Mouse (Mus musculus): ENCODE data around the gene Bmp7.

Gene Bmp7

DNA sequence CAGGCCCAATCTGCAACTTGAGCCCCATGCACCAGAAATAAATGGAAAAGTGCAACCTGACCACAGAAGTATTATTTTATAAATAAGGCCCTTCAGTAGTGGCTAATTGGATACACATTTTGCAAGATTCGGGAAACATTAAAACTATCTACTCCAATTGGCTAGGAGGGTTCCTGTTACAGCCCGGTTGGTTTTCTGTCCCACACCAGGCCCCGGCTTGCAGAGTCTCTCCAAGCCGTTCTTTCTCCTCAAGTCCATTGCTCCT, 93.9 kb downstream of the Bmp7 start:
- DNase-seq: no peak

DNA sequence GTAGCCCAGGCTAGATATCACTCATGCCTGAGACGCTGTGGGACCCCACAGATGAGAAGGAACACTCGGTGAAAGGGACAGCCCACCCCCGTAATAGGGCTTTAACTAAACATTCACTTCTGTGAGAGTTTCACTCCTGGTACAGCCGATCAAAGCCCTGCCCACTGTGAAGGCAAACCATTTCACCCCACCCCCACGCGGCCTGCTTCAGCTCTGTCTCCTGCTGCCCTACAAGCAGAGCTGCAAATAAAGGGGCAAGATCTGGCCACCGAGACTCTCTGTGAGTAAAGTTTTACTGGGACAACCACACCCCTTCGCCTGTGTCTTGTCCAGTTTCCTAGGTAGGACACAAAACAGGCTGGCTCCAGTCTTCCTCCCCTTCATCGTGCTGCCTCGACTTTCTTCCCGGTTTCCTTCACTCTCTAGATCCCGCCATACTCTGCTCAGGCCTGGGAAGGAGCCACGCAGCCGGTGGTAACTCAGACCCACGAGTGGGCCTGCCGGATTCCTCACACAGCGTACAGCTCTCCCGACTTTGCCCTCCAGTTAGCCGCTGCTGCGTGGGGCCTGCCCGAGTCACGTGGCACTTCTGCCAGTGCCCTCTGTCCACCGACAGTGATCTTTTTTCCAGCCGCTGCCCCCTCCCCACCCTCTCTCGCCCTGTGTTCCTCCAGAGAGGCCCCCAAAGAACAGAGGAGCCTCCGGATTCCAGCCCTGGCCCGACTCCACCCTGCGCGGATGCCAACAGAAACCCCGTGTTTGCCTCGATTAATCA, 94.4 kb downstream of the Bmp7 start:
- no peak for DNase-seq

DNA sequence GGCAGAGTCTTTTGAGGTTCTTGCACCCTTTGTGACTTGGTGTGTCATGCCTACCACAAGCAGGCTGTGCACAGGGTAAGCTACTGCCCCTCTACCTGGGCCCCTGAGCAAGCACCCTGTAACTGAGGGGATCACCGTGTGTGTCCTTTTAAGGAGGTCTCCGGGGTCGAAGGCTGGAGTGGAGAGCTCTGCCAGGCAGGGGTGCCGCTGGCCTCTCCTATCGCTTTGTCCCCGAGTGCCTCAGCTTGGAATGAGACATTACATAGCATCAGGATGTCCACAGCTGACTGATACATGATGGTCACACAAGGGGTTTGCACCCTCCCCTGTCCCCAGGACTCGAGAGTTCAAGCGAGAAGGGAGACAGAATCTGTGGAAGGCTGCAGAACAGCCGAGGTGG, 96.2 kb downstream of the Bmp7 start:
- DNase-seq: no peak

DNA sequence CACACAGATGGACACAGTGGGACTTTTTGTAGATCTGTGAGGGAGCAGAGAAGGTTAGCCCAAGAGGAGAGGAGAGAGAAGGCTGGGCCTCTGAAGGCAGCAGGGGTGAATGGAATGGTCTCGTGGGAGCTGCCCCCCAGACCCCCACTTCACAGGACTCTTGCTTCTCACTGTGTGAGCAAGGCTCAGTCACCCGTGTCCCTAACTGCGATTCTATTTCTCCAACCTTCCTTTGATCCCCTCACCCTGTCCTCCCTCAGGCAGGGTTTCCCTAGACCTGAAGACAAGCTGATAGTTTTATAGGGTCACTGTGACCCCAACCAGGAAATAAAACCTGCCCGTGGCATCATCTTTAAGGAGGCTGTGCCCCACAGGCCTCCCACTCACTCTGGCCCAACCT, 97.8 kb downstream of the Bmp7 start:
- DNase-seq: no peak

DNA sequence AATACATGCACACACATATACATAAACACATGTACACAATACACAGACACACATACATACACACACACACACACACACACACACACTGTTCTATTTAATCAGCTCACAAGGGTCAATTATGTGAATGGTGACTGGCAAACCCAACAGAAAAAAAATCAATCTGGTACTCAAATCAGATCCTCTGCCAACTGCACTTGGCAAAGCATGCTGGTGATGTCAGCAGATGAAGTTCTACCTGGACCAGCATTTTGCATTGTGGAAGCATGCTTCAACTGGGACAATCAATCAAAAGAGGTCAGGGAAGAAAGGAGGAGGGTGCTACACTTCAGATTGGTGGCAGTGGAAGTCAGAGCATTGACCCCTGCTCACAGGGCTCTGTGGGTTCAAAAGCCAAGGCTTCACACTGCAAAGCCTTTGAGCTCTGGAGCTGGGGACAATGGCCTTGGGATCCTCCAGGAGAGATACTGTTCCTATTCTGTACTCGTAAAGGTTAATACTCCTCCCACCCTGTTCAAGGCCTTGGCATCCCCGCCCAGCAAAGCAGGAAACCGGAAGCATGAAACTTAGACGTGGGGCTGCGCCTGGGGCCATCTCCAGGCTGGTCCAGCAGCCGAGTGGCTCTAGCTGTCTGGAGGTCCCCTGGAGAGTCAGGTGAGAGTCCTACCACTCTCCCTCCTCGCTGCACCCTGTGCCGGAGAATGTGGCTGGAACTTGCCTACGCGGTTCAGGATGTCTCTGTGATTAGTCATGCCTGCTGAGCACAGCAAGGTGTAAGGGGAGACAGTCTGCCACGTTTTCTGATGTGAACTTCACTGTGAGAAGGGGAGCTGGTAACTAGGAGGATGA, 99.0 kb downstream of the Bmp7 start:
- no peak for DNase-seq

DNA sequence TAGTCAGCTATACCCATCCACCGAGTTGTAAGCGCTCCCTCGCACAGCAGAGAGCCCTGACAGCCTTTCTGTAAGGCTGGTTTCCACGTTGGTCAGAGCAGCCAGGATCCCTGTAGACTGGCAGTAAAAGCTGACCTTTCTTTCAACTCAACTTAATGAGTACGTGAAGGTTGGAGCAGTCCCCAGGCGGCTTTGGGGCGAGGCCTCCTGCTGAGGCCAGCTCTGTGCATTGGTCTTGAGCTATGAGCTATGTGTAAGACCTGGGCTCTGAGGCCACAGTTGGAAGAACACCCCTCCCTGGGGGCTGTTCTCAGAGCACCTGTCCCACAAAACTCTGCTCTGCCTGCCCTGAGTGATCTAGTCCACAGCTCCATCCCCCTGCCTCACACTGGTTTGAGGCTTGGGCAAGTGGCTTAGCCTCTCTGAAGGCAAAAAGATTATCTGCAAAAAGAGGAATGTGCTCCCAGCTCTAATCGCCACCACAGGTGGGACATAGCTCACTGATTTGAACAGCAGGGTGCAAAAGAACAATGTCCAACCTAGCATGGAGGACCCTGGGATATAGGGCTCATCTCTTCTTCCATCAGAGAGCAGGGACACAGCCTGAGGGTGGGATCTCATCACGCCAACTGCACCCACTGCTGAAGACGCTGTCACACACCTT, 100.7 kb downstream of the Bmp7 start:
- DNase-seq: no peak

DNA sequence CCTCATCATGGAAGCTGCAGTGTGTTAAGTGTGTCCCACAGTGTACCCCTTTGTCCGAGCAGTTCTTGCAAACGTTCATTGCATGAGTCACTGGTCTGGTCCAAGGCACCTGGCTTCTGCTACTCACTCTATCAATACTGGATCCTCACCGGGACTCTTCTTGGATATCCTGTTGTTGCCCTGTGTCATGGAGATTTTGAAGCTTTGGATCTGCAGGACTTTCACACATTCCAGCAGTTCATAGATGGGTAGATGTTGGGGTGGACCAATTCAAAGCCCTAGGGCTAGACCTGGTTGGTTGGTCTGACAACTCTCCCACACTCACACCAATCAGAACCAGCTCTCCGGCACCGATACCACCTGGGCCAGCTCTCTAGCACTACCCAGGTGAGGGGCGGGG, 103.6 kb downstream of the Bmp7 start:
- no peak for DNase-seq

DNA sequence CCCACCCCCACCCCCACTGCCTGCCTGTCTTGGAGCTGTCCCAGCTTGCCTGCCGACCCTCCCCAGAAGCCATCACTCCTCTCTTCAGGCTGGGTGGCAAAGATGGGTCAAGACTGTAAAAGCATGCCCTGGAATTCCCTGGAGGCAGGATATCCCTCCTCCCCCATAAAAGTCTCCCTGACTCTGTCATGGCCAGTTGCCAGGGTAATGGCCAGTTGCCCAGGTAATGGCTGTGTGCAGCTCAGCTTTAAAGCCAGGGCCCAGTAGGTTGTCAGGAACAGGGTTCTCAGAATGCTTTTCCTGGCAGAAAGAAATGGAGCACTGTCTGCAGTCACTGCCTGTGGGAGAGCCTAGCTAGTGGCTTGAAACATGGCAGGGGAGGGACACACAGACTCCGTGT, 106.9 kb downstream of the Bmp7 start:
- DNase-seq: peak; percentile 18

DNA sequence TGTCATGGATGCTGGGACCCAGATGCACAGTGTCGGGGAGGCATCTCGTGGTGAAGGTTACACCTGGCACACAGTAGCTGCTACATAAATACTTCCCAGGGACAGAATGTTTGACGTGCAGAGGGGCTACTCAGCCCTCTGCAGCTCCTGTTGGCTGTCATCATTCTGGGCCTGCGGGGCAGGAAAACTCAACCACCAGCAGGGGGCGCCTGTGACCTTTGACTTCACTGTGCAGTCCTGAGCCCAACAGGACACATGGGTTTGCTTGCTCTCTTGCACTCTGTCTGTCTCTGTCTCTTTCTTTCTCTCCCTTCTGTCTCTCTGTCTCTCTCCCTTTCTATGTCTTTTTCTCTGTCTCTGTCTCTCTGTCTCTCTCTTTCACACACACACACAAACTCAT, 108.4 kb downstream of the Bmp7 start:
- DNase-seq: peak; percentile 76

DNA sequence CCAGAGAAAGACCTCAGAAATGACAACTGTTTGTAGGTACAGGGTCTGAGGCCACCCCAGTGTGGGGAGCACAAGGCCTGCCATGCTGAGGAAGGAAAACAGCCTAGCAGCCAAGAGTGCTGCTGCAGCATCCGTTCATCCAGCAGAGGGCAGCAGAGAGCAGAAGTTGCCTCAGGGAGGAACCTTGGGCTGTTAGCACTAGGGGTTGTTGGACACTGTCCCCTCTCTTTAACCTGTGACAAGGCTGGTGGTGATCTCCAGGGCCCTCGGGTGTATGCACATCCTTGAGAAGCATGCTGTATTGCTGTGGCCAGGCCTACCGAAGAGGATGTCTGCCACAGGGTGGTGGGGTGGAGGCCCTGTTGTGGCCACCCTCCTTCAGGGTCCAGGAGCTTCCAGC, 109.0 kb downstream of the Bmp7 start:
- peak; percentile 81 for DNase-seq

DNA sequence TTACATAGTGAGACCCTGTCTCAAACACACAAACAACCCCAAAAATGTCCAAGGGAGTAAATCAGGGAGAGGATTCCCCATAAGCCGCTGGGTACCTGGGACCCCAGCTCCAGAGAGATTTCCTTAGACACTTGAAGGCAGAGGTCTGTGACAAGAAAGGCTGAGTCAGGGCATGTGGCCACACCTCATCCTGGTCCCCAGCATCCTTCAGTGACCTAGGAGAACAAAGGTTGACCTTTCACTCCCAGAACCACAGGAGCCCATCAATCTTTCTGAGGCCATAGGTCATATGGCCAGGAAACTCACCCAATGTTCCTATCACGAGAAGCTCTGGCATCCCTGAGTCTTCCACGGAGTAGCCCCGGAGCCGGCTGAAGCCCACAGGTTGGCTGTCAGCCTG, 111.9 kb downstream of the Bmp7 start:
- DNase-seq: no peak

DNA sequence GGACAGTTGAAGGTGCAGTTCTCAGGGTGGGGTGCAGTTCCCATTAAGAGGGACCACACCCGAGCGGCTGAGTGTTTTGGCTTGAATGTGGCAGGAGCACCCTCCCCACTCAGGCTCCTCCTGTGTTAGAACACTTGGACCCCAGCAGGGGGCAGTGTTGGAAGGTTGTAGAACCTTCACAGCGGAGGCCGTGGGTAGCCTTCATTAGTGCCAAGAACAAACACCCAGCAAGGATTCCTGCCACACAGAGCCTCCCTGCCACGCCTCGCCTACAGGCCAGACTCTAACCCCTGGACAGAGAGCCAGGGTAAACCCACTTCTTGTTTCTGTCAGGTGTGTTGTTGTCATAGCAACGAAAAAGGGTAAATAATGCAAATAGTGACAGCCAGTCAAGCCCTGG, 112.6 kb downstream of the Bmp7 start:
- DNase-seq: peak; percentile 40

DNA sequence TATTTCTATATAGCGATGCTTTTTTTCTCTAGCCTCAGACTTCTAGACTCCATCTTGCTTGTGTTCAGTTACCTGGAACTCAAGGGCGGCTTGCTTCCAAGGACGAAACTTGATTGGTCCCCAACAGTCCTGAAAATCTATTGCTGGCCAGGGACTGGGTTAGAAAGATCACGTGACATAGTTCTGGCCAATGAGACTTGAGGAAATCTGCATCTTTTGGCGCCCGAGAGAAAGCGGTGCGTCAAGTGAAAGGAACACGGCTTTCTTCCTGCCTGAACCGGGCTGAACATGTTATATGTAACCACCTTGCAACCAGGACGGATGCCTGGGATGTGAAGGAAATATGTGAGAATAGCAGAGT, 114.4 kb downstream of the Bmp7 start:
- no peak for DNase-seq

DNA sequence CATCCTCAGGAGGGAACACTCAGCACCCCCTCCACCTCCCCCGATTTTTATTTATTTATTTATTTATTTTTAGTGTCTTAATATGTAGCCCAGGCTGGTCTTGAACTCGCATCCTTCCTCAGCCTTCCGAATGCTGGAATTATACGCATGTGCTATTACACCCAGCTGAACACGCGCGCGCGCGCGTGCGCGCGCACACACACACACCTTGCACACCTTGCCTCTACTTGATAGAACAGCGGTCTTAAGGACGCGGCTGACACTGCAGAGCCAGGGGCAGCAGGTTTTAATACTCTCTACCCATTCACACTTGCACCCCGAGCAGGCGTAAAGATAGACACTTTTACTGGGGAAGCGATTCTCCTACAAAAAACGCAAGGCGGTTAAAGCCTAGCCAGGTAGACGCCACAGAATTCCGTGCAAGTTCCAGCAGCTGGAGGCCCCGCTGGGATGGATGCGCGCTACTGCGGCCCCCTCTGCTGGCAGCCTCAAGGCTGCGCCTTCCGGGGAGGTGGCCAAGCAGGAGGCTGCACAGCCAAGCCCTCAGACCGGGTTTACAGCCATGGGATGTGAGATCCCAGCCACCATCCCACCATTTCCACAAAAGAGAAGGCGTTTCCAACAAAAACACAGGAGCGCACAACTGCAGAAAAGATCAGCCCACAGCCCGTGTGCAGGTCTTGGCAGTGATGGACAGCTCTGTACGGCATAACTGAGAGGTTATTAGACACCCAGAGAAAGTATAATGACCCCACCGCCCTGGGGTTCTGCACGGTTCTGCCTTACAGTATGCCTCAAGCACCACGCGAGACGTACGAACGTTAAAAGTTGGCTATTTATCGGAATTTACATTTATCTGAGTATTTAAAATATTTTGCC, 115.0 kb downstream of the Bmp7 start:
- DNase-seq: peak; percentile 61

DNA sequence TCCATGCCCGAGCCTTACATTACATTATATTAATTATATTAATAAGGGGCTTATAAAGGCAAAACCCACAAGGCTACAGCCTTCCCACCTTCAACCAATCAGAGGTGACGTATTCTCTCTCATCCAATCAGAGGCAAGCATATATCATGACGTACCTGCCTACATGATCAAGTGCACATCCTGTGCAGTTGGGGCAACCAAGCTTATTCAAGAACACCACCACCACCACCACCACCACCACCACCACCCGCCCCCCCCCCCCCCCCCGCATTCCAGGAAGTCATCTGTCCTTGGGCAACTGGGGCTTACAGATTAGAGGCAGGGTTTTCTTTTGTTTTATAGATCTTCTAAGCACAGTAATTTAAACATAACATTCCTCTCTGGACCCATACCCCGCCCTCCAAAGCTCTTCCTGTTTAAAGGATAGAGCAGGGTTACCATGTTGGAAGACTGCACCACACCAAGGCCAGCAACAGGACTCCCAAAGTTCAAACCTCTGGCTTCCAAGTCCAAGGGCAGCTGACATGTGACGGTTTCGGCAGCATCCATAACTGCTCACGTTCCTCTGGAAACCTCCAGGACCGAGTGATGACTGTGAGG, 121.4 kb downstream of the Bmp7 start:
- DNase-seq: no peak
